Mouse (Mus musculus) limb, embryonic 11.5 days (tissue): ENCODE results near the gene B3gnt7. TPM values are rescaled to one million over a fixed set of nuclear protein-coding genes. Genes with fewer than 3 reads are reported as not detected.

Experiments
- ATAC-seq: fragments of 200-750 bp; cut with Nextera tagmentation; 2 replicates; pipeline ENCODE4 v1.8.0; 2017; ENCODE audit warnings: low read depth; ENCODE audit not compliant: insufficient number of reproducible peaks, low FRiP score, low TSS enrichment
- DNase-seq: peaks from one replicate; pipeline ENCODE4 v3.0.0-alpha.2; 2015; ENCODE audit warnings: low spot score
- H3K27ac ChIP-seq: fragments of 300-500 bp; sonication (generic); replicated peaks from 2 replicates; pipeline ENCODE4 v1.5.1; 2014; ENCODE audit warnings: low read depth, mild to moderate bottlenecking, low read length
- H3K27me3 ChIP-seq: fragments of 300-500 bp; sonication (generic); 2 replicates; pipeline ENCODE4 v1.6.1; 2014; ENCODE audit warnings: mild to moderate bottlenecking, low read length, mixed read lengths; ENCODE audit not compliant: control insufficient read depth, insufficient read depth
- H3K36me3 ChIP-seq: fragments of 300-500 bp; sonication (generic); 2 replicates; pipeline ENCODE4 v1.6.1; 2014; ENCODE audit warnings: mild to moderate bottlenecking, low read length, moderate library complexity, mixed read lengths; ENCODE audit not compliant: control insufficient read depth, insufficient read depth
- H3K4me1 ChIP-seq: fragments of 300-500 bp; sonication (generic); 2 replicates; pipeline ENCODE4 v1.6.1; 2014; ENCODE audit warnings: low read length, mixed read lengths; ENCODE audit not compliant: control insufficient read depth, insufficient read depth
- H3K4me2 ChIP-seq: fragments of 300-500 bp; sonication (generic); 2 replicates; pipeline ENCODE4 v1.6.1; 2014; ENCODE audit warnings: low read depth, mild to moderate bottlenecking, moderate library complexity; ENCODE audit not compliant: severe bottlenecking
- H3K4me3 ChIP-seq: fragments of 300-500 bp; sonication (generic); 2 replicates; pipeline ENCODE4 v1.5.1; 2014; ENCODE audit warnings: low read depth, low read length
- H3K9ac ChIP-seq: fragments of 300-500 bp; sonication (generic); 2 replicates; pipeline ENCODE4 v1.6.1; 2014; ENCODE audit warnings: mild to moderate bottlenecking, low read length
- H3K9me3 ChIP-seq: fragments of 300-500 bp; sonication (generic); 2 replicates; pipeline ENCODE4 v1.6.1; 2016; ENCODE audit warnings: low read length; ENCODE audit not compliant: control insufficient read depth
- WGBS: fragments of 180-500 bp; shearing (Covaris S2); extraction: QIAGEN DNeasy Blood & Tissue Kit; methylation state at CpG from one replicate; pipeline ENCODE4 v1.1.7; 2014; 5-methylcytosine and 5-hydroxymethylcytosine counted together
- polyA plus RNA-seq: library from polyadenylated mRNA; unstranded; fragments of >200 nt; fragmentation: Nextera tagmentation; extraction: Ambion mirVana; gene quantifications from 2 replicates; pipeline ENCODE4 v1.2.1, GENCODE M21; 2014

Gene B3gnt7
- polyA plus RNA-seq, 1 experiment from 2014 or later, result 5.6 TPM

DNA sequence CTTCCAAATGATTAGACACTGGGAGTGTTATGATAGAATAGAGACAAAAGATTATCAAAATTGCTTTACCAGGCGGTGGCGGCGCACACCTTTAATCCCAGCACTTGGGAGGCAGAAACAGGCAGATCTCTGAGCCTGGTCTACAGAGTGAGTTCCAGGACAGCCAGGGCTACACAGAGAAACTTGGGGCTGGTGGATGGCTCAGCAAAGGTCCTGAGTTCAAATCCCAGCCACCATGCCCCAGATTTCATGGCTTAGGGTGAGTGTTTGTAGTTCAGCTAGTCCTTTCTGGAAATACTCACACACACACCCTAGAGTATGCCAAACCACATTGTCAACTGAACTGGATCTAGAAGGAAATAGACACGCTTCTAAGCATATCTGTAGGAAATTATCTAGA lies 42.4 kb downstream of the B3gnt7 start:
- Histone ChIP-seq H3K4me2 (no peak overlapping the region), H3K4me1 (no peaks in the 10 kb centered on the region), H3K4me3 (no peak overlapping the region), H3K9ac (no peak overlapping the region), H3K9me3 (no peaks in the 10 kb centered on the region), H3K27ac (no peak overlapping the region), H3K27me3 (no peaks in the 10 kb centered on the region), H3K36me3 (peaks cover 14% of the 10 kb centered on the region; the same call in 1 of the 2 replicates)
- WGBS, result 91% methylated on average over 4 of the region's 4 CpGs
- DNase-seq, result no peak
- ATAC-seq, result no peak

DNA sequence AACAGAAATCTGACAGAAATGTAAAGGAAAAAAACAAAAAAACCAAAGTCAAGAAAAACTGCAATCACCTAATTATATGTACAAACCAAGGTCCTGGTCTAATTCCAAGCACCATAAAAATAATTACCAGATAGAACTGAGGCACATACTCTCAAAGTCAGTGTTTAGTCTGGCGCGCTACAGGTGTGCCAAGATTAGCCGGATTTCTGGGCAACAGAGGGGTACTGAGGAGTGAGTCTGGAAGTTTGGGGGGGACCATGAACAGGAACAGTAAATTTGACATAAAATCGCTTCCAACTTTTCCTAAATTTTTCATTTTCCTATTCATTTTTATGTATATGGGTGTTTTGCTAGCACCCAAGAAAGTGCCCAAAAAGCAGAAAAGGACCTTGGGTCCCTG lies 43.3 kb downstream of the B3gnt7 start:
- Histone ChIP-seq H3K4me2 (no peak overlapping the region), H3K9me3 (no peaks in the 10 kb centered on the region), H3K4me1 (no peaks in the 10 kb centered on the region), H3K27me3 (no peaks in the 10 kb centered on the region), H3K4me3 (no peak overlapping the region), H3K36me3 (peaks cover 22% of the 10 kb centered on the region), H3K27ac (no peak overlapping the region), H3K9ac (no peak overlapping the region)
- DNase-seq (no peak), ATAC-seq (no peak)
- 93% methylated on average over 4 of the region's 4 CpGs for WGBS

DNA sequence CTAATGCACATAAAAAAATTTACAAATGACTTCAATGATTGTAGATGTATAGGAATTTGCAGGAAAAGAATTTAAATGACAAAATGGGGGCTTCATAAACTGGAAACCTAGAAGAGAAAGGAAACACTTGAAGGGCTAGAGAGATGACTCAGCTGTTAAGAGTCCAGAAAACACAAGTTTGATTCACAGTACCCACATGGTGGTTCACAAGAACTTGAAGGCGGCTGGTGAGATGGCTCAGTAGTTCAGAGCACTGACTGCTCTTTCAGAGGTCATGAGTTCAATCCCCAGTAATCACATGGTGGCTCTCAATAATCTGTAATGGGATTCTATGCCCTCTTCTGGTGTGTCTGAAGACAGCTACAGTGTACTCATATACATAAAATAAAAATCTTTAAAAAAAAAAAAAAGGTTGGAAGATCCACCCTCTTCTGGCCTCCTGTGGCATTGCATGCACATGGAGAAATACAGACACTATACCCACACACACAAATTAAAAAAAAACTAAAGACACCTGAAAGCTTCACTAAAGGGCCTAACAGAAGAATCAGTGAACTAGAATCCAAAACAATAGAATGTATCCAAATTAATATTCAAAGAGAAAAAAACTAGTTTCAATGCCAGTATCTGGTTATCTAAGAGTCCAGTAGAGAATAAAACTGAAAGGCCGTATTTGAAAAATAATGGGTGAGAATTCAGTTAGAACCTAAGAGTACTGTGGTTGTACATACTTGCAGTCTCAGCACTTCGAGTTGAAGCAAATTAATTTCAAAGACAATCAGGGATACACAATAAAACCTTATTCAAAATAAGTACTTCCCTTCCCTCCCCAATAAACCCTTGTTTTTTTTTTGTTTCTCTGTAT lies 44.5 kb downstream of the B3gnt7 start:
- 86% methylated on average over 3 of the region's 3 CpGs for WGBS
- H3K27me3 ChIP-seq, result no peaks in the 10 kb centered on the region
- no peaks in the 10 kb centered on the region for H3K9me3 ChIP-seq
- H3K9ac ChIP-seq, result no peak overlapping the region
- peaks cover 28% of the 10 kb centered on the region for H3K36me3 ChIP-seq
- ATAC-seq (no peak), DNase-seq (no peak)
- H3K4me3 ChIP-seq, result no peak overlapping the region
- no peak overlapping the region for H3K4me2 ChIP-seq
- no peak overlapping the region for H3K27ac ChIP-seq
- H3K4me1 ChIP-seq, result no peaks in the 10 kb centered on the region

DNA sequence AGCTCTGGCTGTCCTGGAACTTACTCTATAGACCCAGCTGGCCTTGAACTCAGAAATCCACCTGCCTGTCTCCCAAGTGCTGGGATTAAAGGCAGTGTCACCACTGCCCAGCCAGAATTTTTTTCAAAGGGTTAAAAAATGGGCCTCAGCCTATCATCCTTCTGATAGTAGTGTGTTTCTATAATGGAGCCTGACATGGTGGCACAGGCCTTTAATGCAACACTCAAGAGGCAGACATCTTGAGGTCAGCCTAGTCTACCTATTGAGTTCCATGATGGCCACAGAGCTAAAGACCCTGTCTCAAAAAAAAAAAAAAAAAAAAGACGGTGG lies 45.0 kb downstream of the B3gnt7 start:
- no peak for DNase-seq
- Histone ChIP-seq H3K4me1 (no peaks in the 10 kb centered on the region), H3K4me2 (no peak overlapping the region), H3K27me3 (no peaks in the 10 kb centered on the region), H3K36me3 (peaks cover 33% of the 10 kb centered on the region), H3K9ac (no peak overlapping the region), H3K4me3 (no peak overlapping the region), H3K9me3 (no peaks in the 10 kb centered on the region), H3K27ac (no peak overlapping the region)
- no peak for ATAC-seq
- 67% methylated on average over 1 of the region's 1 CpGs for WGBS

DNA sequence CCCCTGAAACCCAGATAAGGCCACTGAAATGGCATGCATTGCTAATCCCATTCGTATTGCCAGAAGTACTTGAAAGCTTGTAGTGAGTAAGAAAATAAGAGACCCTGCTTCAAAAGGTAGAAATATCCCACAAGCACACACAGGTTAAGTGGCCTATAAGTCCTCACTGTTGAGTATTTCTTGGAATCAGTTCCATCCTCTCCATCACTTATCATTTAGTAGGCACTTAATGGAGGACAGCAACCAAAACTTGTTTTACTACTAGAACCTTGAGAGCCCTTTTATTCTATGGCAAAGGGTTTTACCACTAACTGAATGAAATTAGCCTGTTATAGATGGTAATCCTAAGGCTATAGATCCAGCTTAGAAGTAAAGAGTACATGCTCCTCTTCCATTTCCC lies 45.5 kb downstream of the B3gnt7 start:
- 61% methylated on average over 1 of the region's 1 CpGs for WGBS
- Histone ChIP-seq H3K27me3 (no peaks in the 10 kb centered on the region), H3K4me1 (no peaks in the 10 kb centered on the region), H3K36me3 (peaks cover 33% of the 10 kb centered on the region), H3K9ac (no peak overlapping the region), H3K9me3 (no peaks in the 10 kb centered on the region), H3K4me2 (no peak overlapping the region), H3K27ac (no peak overlapping the region), H3K4me3 (no peak overlapping the region)
- DNase-seq (no peak), ATAC-seq (no peak)

DNA sequence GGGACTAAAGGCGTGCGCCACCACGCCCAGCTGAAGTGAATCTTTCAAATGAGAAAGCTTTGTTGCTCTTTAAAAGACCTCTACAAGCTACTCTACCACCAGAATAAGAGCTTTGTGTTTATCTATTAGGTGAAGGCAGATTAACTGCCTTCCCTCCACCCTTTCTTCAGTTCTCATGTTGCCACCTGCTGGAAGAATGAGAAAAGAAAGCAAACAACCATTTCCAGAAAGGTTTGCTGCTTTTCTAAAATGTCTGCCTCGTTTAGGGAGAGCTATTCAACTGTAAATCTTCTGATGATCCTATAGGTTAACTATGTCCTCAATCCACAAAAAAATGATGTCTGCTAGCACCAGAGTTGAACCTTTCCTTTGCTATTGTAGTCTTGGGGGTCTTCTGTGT lies 46.2 kb downstream of the B3gnt7 start:
- no peak overlapping the region for H3K27ac ChIP-seq
- ATAC-seq (no peak), DNase-seq (no peak)
- H3K9me3 ChIP-seq, result no peaks in the 10 kb centered on the region
- H3K4me2 ChIP-seq, result no peak overlapping the region
- no peaks in the 10 kb centered on the region for H3K27me3 ChIP-seq
- WGBS, result 78% methylated on average over 4 of the region's 4 CpGs
- no peaks in the 10 kb centered on the region for H3K4me1 ChIP-seq
- no peak overlapping the region for H3K4me3 ChIP-seq
- peaks cover 36% of the 10 kb centered on the region for H3K36me3 ChIP-seq
- no peak overlapping the region for H3K9ac ChIP-seq

DNA sequence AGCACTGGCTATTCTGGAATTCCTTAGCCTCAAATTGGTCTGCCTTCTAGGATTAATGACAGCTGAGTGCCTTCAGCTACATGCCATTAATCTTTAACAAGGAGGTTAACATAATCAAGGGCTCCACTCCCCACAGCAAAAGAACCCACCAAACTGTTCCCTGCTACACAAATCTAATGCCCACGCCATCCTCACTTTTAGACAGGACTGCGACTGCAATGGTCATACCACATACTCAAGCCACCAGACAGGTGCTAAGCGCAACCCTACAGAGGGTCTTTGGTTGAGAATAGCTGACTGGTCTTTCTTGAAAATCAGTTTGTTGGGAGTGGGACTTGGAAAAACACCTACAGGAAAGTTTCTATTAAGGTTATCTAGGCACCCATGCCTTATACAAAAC lies 46.6 kb downstream of the B3gnt7 start:
- no peak overlapping the region for H3K4me3 ChIP-seq
- WGBS, result 95% methylated on average over 3 of the region's 3 CpGs
- H3K4me1 ChIP-seq, result no peaks in the 10 kb centered on the region
- no peak overlapping the region for H3K9ac ChIP-seq
- H3K4me2 ChIP-seq, result no peak overlapping the region
- H3K27me3 ChIP-seq, result no peaks in the 10 kb centered on the region
- no peak for DNase-seq
- H3K9me3 ChIP-seq, result no peaks in the 10 kb centered on the region
- no peak overlapping the region for H3K27ac ChIP-seq
- ATAC-seq, result no peak
- H3K36me3 ChIP-seq, result peaks cover 37% of the 10 kb centered on the region

DNA sequence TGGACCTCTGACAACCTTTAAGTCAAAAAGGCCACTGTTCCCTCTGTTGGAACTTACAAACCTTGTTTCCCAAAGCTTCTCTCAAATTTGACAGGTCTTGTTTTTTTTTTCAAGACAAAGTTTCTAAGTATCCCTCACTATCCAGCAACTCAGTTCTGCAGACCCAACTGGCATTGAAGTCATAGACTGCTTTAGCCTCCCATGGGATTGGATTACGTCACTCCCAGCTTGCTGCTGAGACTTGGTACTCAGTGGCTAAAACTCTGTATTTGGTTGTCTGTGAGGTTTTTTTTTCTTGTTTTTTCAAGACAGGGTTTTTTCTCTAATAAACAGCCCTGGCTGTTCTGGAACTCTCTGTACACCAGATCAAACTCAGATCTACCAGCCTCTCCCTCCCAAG lies 47.1 kb downstream of the B3gnt7 start:
- WGBS, result 83% methylated on average over 1 of the region's 1 CpGs

DNA sequence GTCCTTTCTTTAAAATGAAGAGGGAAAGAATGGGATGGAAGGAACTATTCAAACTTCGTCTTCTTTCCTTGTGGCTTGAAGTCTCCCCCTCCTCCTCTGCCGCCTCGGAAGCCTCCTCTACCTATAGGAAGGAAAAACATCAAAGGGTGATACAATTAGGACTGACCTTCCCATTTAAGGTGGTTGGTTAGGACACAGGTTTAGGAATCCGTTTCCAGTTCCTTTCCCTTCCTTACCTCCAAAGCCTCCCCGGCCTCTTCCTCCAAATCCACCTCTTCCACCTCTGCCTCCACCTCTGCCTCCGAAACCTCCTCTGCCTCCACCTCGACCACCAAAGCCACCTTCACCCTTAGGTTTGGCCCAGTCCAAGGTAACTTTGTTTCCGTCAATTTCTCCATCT lies 47.9 kb downstream of the B3gnt7 start:
- Histone ChIP-seq H3K9ac (no peak overlapping the region), H3K4me2 (no peak overlapping the region), H3K27me3 (no peaks in the 10 kb centered on the region), H3K4me3 (no peak overlapping the region), H3K9me3 (no peaks in the 10 kb centered on the region), H3K27ac (no peak overlapping the region), H3K4me1 (no peaks in the 10 kb centered on the region), H3K36me3 (peaks cover 46% of the 10 kb centered on the region)
- DNase-seq, result no peak
- WGBS, result 89% methylated on average over 8 of the region's 8 CpGs
- no peak for ATAC-seq

More for the DNA sequence above, 47.1 kb downstream of the B3gnt7 start:
- H3K36me3 ChIP-seq, result peaks cover 40% of the 10 kb centered on the region
- no peaks in the 10 kb centered on the region for H3K4me1 ChIP-seq
- no peak for ATAC-seq
- no peak overlapping the region for H3K4me2 ChIP-seq
- no peak overlapping the region for H3K9ac ChIP-seq
- no peak overlapping the region for H3K27ac ChIP-seq
- no peaks in the 10 kb centered on the region for H3K9me3 ChIP-seq
- DNase-seq, result no peak
- no peaks in the 10 kb centered on the region for H3K27me3 ChIP-seq
- no peak overlapping the region for H3K4me3 ChIP-seq
